Mouse (Mus musculus) embryonic facial prominence, embryonic 10.5 days (tissue): ENCODE measurements around the gene Mtus2. TPM values are rescaled to one million over a fixed set of nuclear protein-coding genes. Genes with fewer than 3 reads are reported as not detected.
"Not testable (repeated sequence)": the region's sequence is repeated elsewhere in the genome, so short reads cannot be mapped to it uniquely, and the experiment has no call there.

ENCODE experiments used
- DNase-seq: peaks from one replicate; pipeline ENCODE4 v3.0.0-alpha.2; 2017; ENCODE audit warnings: low spot score
- H3K27ac ChIP-seq: fragments of 300-500 bp; sonication (generic); replicated peaks from 2 replicates; pipeline ENCODE4 v1.5.1; 2016; ENCODE audit warnings: mild to moderate bottlenecking
- H3K27me3 ChIP-seq: fragments of 300-500 bp; sonication (generic); replicated peaks from 2 replicates; pipeline ENCODE4 v1.6.1; 2016; ENCODE audit warnings: low read depth, mild to moderate bottlenecking; ENCODE audit not compliant: poor library complexity, severe bottlenecking
- H3K36me3 ChIP-seq: fragments of 300-500 bp; sonication (generic); replicated peaks from 2 replicates; pipeline ENCODE4 v1.6.1; 2016; ENCODE audit warnings: mild to moderate bottlenecking, moderate library complexity
- H3K4me1 ChIP-seq: fragments of 300-500 bp; sonication (generic); 2 replicates; pipeline ENCODE4 v1.6.1; 2016
- H3K4me3 ChIP-seq: fragments of 300-500 bp; sonication (generic); 2 replicates; pipeline ENCODE4 v1.5.1; 2016; ENCODE audit warnings: mild to moderate bottlenecking, moderate library complexity
- H3K9me3 ChIP-seq: fragments of 300-500 bp; sonication (generic); 2 replicates; pipeline ENCODE4 v1.6.1; 2016; ENCODE audit warnings: mild to moderate bottlenecking
- WGBS: fragments of 180-500 bp; shearing (Covaris S2); methylation state at CpG from one replicate; pipeline ENCODE4 v1.1.7; 2016; 5-methylcytosine and 5-hydroxymethylcytosine counted together
- polyA plus RNA-seq: library from polyadenylated mRNA; unstranded; fragments of >200 nt; fragmentation: Nextera tagmentation; extraction: Ambion mirVana; gene quantifications from 2 replicates; pipeline ENCODE4 v1.2.1, GENCODE M21; 2016

The Mtus2 gene
- polyA plus RNA-seq, 1 experiment from 2014 or later, result 5.7 TPM

- no peak overlapping the region for H3K27ac ChIP-seq
- H3K4me1 ChIP-seq, result no peaks in the 10 kb centered on the region
- H3K9me3 ChIP-seq, result no peaks in the 10 kb centered on the region
- DNase-seq, result no peak
- H3K27me3 ChIP-seq, result no peaks in the 10 kb centered on the region
- H3K4me3 ChIP-seq, result no peak overlapping the region
- H3K36me3 ChIP-seq, result no peaks in the 10 kb centered on the region
- 92% methylated on average over 3 of the region's 3 CpGs for WGBS
These were observed 326.5 kb downstream of the Mtus2 start for GRCm38 (mm10) chr5:148283584-148283983.

- Histone ChIP-seq H3K27me3 (no peaks in the 10 kb centered on the region), H3K9me3 (peaks cover 3% of the 10 kb centered on the region; the same call in 1 of the 2 replicates), H3K27ac (no peak overlapping the region), H3K36me3 (no peaks in the 10 kb centered on the region), H3K4me1 (no peaks in the 10 kb centered on the region), H3K4me3 (no peak overlapping the region)
- DNase-seq, result no peak
- WGBS, result 92% methylated on average over 5 of the region's 5 CpGs
These were observed 330.4 kb downstream of the Mtus2 start for GRCm38 (mm10) chr5:148287529-148287928.

GRCm38 (mm10) chr5:148288804-148289203 lies 331.7 kb downstream of the Mtus2 start:
- Histone ChIP-seq H3K4me1 (no peaks in the 10 kb centered on the region), H3K27me3 (no peaks in the 10 kb centered on the region), H3K4me3 (no peak overlapping the region), H3K36me3 (no peaks in the 10 kb centered on the region), H3K27ac (no peak overlapping the region), H3K9me3 (peaks cover 3% of the 10 kb centered on the region; the same call in 1 of the 2 replicates)
- no peak for DNase-seq
- 74% methylated on average over 18 of the region's 18 CpGs for WGBS

- Histone ChIP-seq H3K4me3 (no peak overlapping the region), H3K4me1 (no peaks in the 10 kb centered on the region), H3K9me3 (peaks cover 3% of the 10 kb centered on the region; the same call in 1 of the 2 replicates), H3K27ac (no peak overlapping the region), H3K27me3 (no peaks in the 10 kb centered on the region), H3K36me3 (no peaks in the 10 kb centered on the region)
- WGBS, result 74% methylated on average over 7 of the region's 7 CpGs
- no peak for DNase-seq
These were observed 332.8 kb downstream of the Mtus2 start for GRCm38 (mm10) chr5:148289951-148290350.

- no peak for DNase-seq
- Histone ChIP-seq H3K27ac (no peak overlapping the region), H3K27me3 (no peaks in the 10 kb centered on the region), H3K9me3 (peaks cover 3% of the 10 kb centered on the region; the same call in 1 of the 2 replicates), H3K4me1 (no peaks in the 10 kb centered on the region), H3K36me3 (no peaks in the 10 kb centered on the region), H3K4me3 (no peak overlapping the region)
- WGBS, result 81% methylated on average over 7 of the region's 7 CpGs
These were observed 335.7 kb downstream of the Mtus2 start for GRCm38 (mm10) chr5:148292862-148293261.

GRCm38 (mm10) chr5:148293346-148293745 lies 336.2 kb downstream of the Mtus2 start:
- no peaks in the 10 kb centered on the region for H3K4me1 ChIP-seq
- H3K27ac ChIP-seq, result no peak overlapping the region
- H3K27me3 ChIP-seq, result no peaks in the 10 kb centered on the region
- DNase-seq, result peak; percentile 41
- no peaks in the 10 kb centered on the region for H3K36me3 ChIP-seq
- peaks cover 3% of the 10 kb centered on the region; the same call in 1 of the 2 replicates for H3K9me3 ChIP-seq
- no peak overlapping the region for H3K4me3 ChIP-seq
- WGBS, result 85% methylated on average over 7 of the region's 7 CpGs

- Histone ChIP-seq H3K36me3 (no peaks in the 10 kb centered on the region), H3K27ac (no peak overlapping the region), H3K9me3 (no peaks in the 10 kb centered on the region), H3K4me1 (no peaks in the 10 kb centered on the region), H3K4me3 (peak overlapping the region; percentile 8; the same call in 1 of the 2 replicates), H3K27me3 (no peaks in the 10 kb centered on the region)
- DNase-seq, result no peak
- WGBS, result 79% methylated on average over 11 of the region's 11 CpGs
These were observed 345.8 kb downstream of the Mtus2 start for GRCm38 (mm10) chr5:148302968-148303367.

GRCm38 (mm10) chr5:148304112-148304511 lies 347.0 kb downstream of the Mtus2 start:
- Histone ChIP-seq H3K27ac (no peak overlapping the region), H3K27me3 (no peaks in the 10 kb centered on the region), H3K4me1 (no peaks in the 10 kb centered on the region), H3K36me3 (no peaks in the 10 kb centered on the region), H3K4me3 (no peak overlapping the region), H3K9me3 (no peaks in the 10 kb centered on the region)
- no peak for DNase-seq
- WGBS, result 90% methylated on average over 2 of the region's 2 CpGs

GRCm38 (mm10) chr5:148310790-148311189 lies 353.7 kb downstream of the Mtus2 start:
- WGBS, result 77% methylated on average over 10 of the region's 10 CpGs

GRCm38 (mm10) chr5:148312443-148312842 lies 355.3 kb downstream of the Mtus2 start:
- Histone ChIP-seq H3K27me3 (no peaks in the 10 kb centered on the region), H3K9me3 (no peaks in the 10 kb centered on the region), H3K4me3 (no peak overlapping the region), H3K27ac (no peak overlapping the region), H3K4me1 (no peaks in the 10 kb centered on the region), H3K36me3 (no peaks in the 10 kb centered on the region)
- 59% methylated on average over 2 of the region's 2 CpGs for WGBS
- DNase-seq, result no peak

More at GRCm38 (mm10) chr5:148310790-148311189, 353.7 kb downstream of the Mtus2 start:
- Histone ChIP-seq H3K27ac (no peak overlapping the region), H3K27me3 (no peaks in the 10 kb centered on the region), H3K4me3 (no peak overlapping the region), H3K9me3 (no peaks in the 10 kb centered on the region), H3K4me1 (no peaks in the 10 kb centered on the region), H3K36me3 (no peaks in the 10 kb centered on the region)
- no peak for DNase-seq

- no peaks in the 10 kb centered on the region for H3K4me1 ChIP-seq
- H3K27ac ChIP-seq, result no peak overlapping the region
- no peak for DNase-seq
- H3K36me3 ChIP-seq, result no peaks in the 10 kb centered on the region
- no peaks in the 10 kb centered on the region for H3K27me3 ChIP-seq
- 92% methylated on average over 5 of the region's 5 CpGs for WGBS
- H3K9me3 ChIP-seq, result no peaks in the 10 kb centered on the region
- H3K4me3 ChIP-seq, result no peak overlapping the region
These were observed 357.8 kb downstream of the Mtus2 start for GRCm38 (mm10) chr5:148314931-148315330.

- H3K4me1 ChIP-seq, result no peaks in the 10 kb centered on the region
- 47% methylated on average over 4 of the region's 4 CpGs for whole genome bisulfite sequencing
- DNase-seq, result peak; percentile 64
- no peaks in the 10 kb centered on the region for H3K27me3 ChIP-seq
- H3K9me3 ChIP-seq, result no peaks in the 10 kb centered on the region
- H3K4me3 ChIP-seq, result no peak overlapping the region
- no peak overlapping the region for H3K27ac ChIP-seq
- H3K36me3 ChIP-seq, result no peaks in the 10 kb centered on the region
These were observed 368.3 kb downstream of the Mtus2 start for GRCm38 (mm10) chr5:148325317-148325885.

- not testable (repeated sequence) for H3K4me1 ChIP-seq, H3K27me3 ChIP-seq, DNase-seq, H3K27ac ChIP-seq, H3K4me3 ChIP-seq, H3K9me3 ChIP-seq, H3K36me3 ChIP-seq
- WGBS, result 93% methylated on average over 9 of the region's 9 CpGs
These were observed 369.2 kb downstream of the Mtus2 start for GRCm38 (mm10) chr5:148326295-148326694.
